Mouse (Mus musculus): ENCODE measurements at regions not wholly inside any gene's neighbourhood (a gene's known extent, or its start where the extent isn't known, plus 50 kb on each side); places are given as distances from the start of the nearest gene placed in this dataset.
"Not testable (repeated sequence)": the region's sequence is repeated elsewhere in the genome, so short reads cannot be mapped to it uniquely, and the experiment has no call there.

- TF ChIP-seq POLR2A, CTCF (IDR thresholded peaks at IDR 0.05; ENCODE audit: insufficient read depth, low read depth, low read length): not testable (repeated sequence)
Measured at GRCm38 (mm10) chr6:47651385-47651718, 56.2 kb upstream of the Ezh2 start.

All from olfactory bulb, adult 2 months (tissue).